Mouse (Mus musculus) kidney, postnatal 25 days (tissue): ENCODE data around the gene Mpped1.

Source experiments
- DNase-seq, 2 experiments: peaks; one replicate each; pipeline ENCODE4 v3.0.0; 2021; ENCODE audit warnings: mixed read lengths in 2 of 2

Mpped1 gene

DNA sequence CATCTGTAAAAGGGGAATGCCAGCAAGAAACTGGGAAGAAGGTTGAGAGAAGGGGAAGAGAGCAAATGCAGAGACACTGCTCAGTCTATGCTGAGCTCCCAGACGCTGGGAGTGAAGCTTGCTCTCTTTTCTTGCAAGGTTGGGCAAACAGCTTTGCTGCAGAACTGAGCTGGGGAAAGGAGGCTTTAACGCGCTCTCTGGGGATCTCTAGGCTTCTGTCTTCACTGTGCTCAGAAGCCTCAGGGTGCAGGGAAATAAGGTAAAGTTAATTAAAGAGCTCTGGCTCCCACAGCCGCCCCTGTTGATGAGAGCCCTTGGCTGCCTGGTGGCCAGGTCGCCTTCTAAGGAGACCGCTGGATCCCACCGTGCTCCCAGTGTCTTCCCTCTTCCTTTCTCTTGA is 17.7 kb downstream of the Mpped1 start:
- no peak for DNase-seq

GRCm38 (mm10) chr15:83798964-83799363 is 19.7 kb downstream of the Mpped1 start:
- no peak for DNase-seq

GRCm38 (mm10) chr15:83801011-83801410 is 21.7 kb downstream of the Mpped1 start:
- DNase-seq = no peak

- DNase-seq = no peak
Measured at GRCm38 (mm10) chr15:83814106-83814505, 34.8 kb downstream of the Mpped1 start.

DNA sequence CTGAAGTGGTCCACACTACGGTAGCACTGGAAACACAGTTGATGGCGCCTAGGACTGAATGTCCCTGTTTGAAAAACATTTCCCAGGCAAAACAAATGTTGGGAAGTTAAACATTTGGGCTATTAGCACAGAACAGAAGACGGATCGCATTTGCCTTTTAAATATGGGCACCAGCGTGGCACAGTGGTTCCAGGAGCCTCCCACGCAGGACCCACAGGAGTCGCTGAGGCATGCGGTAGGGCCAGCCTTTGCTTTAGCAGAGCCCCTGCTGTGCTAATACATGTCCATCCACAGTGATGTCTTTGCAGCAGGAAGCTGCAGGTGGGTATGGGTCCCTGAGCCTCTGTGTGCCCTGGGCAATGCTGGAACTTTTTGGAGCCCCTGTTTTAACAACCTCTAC is 48.7 kb downstream of the Mpped1 start:
- DNase-seq = no peak

- DNase-seq = no peak
Measured at GRCm38 (mm10) chr15:83829226-83829625, 50.0 kb downstream of the Mpped1 start.

DNA sequence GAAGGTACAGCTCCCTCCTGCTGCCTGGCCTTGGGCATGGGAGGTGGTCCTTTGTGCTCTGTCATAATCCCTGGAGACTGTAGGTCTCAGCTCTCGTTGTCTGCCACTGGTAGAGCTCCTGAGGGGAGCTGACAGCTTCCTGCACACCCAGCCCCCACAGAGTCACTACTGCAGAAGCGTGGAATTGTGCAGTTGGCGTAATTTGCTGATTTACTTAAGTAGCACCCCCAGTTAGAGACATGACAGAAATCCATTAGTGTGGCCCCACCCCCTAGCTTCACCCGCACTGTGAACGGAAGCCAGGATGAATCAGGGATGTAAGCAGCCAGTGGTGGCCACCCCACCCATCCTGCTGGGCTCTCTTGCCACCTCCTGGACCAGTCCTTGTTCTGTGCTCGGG is 53.0 kb downstream of the Mpped1 start:
- DNase-seq = no peak

DNA sequence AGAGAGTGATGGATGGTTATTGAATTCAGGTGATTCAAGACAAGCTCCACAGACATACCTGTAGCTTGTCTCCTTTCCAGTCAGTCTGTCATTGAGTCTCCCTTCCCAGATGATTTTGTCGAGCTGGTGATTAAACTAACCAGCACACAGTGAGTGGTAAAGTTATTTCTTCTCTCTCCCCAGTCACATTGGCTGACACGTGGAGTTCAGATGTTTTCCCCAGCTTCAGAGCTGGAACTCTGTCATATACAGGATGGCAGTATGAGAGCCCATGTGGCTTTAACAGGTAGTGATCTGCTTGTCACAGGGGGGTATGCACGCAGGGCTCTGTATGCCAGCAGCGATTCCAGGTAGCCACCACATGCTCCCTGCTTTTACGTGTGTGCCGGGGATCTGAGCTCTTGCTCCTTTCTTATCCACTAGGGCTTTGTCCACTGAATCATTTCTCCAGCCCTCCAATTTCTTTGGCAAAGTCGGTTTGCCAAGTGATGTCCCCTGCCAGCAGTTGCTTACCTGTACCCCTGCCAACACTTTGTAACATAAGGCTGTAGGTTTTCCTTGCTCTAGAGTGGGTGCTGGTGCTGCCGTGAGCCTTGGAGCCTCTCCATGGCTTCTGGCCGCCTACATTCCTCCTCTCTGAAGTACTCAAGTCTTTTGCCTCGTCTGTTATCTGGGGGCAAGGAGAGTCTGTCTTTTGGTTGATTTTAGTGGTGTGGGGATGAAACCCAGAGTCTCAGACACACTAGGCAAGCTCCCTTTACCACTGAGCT is 61.9 kb downstream of the Mpped1 start:
- DNase-seq = no peak

GRCm38 (mm10) chr15:83842419-83842818 is 63.2 kb downstream of the Mpped1 start:
- no peak for DNase-seq

DNA sequence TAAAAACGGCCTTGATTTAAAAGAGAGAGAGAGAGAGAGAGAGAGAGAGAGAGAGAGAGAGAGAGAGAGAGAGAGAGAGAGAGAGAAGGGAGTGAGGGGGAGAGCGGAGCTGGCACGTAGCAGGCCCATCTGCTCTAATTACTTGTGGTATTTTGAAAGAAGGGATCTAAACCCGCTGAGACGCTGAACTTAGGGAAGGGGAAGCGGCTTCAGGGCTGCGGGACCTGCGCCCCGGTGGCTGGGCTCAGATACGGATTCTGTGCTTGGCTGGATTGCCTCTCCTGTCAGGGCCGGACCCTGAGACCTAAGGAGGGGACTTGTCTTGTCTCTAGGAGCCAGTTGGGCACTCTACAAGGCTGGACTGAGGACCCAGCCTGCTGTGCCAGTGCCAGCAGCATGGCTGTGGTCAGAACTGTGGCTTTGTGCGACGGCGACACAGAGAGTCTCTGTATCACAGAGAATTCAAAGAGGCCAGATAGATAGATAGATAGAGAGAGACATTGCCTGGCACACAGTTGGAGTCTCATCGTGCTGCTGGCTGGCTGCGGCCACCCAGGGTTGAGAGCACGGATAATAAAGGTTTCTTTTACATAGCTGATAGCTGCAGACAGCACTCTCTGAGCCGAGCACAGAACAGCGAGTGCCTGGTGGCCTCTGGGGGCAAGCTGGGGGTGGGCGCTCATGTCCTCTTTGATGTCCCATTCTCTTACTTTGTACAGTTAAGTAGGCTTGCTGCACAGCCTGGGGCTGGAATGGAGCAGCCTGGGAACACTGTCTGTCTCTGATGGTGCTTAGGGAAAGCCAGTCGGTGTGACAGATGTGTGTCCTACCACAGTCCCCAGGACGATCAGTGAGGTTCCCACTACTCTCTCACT is 63.9 kb downstream of the Mpped1 start:
- no peak for DNase-seq

GRCm38 (mm10) chr15:83845734-83846133 is 66.5 kb downstream of the Mpped1 start:
- no peak for DNase-seq

- no peak for DNase-seq
Measured at GRCm38 (mm10) chr15:83846592-83846991, 67.3 kb downstream of the Mpped1 start.

DNA sequence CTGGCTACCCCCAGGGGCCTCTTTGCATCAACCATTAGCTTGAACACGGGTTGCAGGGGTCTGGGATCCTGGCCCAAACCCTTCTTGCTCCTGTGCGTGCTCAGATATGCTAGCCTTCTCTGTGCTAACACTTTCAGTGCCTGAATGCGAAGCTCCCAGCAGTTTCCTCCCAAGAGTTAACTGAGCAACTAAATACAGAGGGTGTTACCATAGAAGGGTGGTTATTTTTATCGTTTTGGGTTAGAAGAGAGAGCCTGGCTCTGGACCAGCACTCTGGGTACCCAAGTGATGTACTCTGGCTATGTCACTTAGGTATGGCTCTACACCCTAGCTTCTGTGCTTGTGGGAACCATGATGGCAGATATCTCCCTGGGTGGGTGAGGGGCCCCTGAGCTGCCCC is 68.2 kb downstream of the Mpped1 start:
- no peak for DNase-seq

GRCm38 (mm10) chr15:83848193-83848592 is 68.9 kb downstream of the Mpped1 start:
- no peak for DNase-seq

GRCm38 (mm10) chr15:83853400-83853811 is 74.1 kb downstream of the Mpped1 start:
- no peak for DNase-seq

DNA sequence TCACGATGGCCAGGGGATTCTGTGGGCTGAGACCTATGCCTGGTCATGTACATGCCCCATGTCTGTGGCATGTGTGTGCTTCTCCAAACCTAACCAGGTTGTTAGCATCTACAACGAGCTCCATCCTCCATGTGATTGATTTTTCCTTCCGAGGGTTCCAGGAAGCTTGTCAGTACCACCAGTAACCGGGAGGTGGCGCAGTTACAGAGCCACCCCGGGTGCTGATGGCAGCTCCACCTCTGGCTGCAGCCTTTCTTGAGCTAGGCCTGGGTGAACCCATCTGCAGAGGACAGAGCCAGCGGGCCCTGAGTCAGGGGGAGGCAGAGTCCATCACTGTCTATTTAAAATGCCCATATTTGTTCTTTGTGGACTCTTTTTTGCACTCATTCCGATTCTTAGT is 77.9 kb downstream of the Mpped1 start:
- DNase-seq = peak; percentile 46 to 76

DNA sequence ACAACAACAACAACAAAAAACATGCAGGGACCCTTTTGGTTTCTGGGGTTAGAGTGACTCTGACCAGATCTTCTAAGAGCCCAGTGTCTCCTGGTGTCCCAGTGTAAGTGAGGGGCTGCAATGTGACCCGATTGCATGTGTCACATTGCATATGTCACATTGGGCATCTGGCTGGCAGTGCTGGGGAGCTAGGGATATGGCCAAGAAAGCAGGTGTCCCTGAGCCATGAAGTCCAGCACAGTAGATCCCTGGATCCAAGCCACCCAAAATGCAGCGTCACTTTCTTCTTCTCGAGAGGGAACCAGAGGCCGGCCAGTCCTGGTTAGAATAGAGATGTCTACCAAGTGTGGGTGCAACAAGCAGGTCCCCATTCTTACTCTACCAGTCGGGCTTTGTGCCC is 86.4 kb downstream of the Mpped1 start:
- DNase-seq = no peak

- no peak for DNase-seq
Measured at GRCm38 (mm10) chr15:83870936-83871335, 91.7 kb downstream of the Mpped1 start.

GRCm38 (mm10) chr15:83877155-83877866 is 98.0 kb downstream of the Mpped1 start:
- DNase-seq = no peak

DNA sequence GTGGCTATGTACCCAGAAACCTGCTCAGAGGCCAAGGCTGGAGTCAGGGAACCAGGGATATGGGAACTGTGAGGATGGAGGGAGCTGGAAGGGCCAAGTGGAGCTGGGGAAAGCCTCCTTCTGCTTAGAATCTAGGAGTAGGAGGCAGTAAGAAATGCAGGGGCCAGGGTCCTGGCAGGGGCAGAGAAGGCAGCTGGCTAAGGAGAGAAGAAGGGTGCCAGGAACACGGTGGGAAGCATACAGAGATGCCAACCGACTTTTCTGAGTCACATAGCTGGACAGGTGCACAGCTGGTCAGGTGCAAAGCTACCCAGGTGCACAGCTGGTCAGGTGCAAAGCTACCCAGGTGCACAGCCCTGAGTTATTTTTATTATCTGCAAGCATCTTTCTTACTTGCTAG is 98.6 kb downstream of the Mpped1 start:
- DNase-seq = no peak

GRCm38 (mm10) chr15:83879845-83880244 is 100.6 kb downstream of the Mpped1 start:
- DNase-seq = peak; percentile 49 to 62

- DNase-seq = no peak
Measured at GRCm38 (mm10) chr15:83883821-83884220, 104.6 kb downstream of the Mpped1 start.

DNA sequence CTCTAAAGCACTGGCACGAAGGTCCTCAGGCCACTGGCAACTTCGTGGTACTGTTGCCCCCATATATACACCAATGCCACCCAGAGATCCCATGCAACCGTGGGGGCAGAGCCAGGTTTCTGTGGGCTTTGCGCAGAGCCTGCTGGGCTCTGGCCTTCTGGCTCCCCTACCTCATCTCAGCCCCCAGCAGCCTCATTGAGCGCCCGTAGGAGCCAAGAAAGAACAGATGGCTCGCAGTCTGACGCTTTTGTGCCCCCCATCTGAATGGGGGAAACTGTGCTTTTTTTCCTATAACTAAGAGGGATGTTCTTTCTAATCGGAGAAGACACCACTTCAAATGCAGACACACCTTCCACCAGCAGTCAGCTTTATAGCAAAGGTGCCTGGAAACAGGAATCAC is 105.0 kb downstream of the Mpped1 start:
- no peak for DNase-seq
